Mouse (Mus musculus) small intestine, adult 10 weeks (tissue): ENCODE measurements around the gene Vmn1r217. TPM values are rescaled to one million over a fixed set of nuclear protein-coding genes. Genes with fewer than 3 reads are reported as not detected.

Experiments used
- polyA plus RNA-seq: library from polyadenylated mRNA; stranded (reverse); fragments of 350-450 nt; fragmentation: Illumina TruSeq; extraction: RNeasy Lipid Tissue Mini Kit (QIAGEN cat#74804); gene quantifications from one replicate; pipeline ENCODE4 v1.2.3, GENCODE M21; 2014; ENCODE audit warnings: low replicate concordance

Vmn1r217 gene
- polyA plus RNA-seq = not detected

GRCm38 (mm10) chr13:23118126-23118525 lies at the start of gene Vmn1r217:
TSS of gene Vmn1r217 (minus strand) at chr13:23118226.

GRCm38 (mm10) chr13:23159012-23159411 lies 41.0 kb upstream of the Vmn1r217 start, which contains the start of gene Vmn1r219:
TSS of gene Vmn1r219 (plus strand) at chr13:23159312.

GRCm38 (mm10) chr13:23133099-23133498 lies 15.1 kb upstream of the Vmn1r217 start, which contains the start of gene Vmn1r218:
TSS of gene Vmn1r218 (plus strand) at chr13:23133155.

GRCm38 (mm10) chr13:23067725-23068124 lies 50.3 kb downstream of the Vmn1r217 start, which contains the start of gene Vmn1r215:
TSS of gene Vmn1r215 (plus strand) at chr13:23068025.

Other genes starting within 250 kb of the Vmn1r217 start
- not detected for gene Vmn1r212, start 234.0 kb downstream of the Vmn1r217 start, polyA plus RNA-seq
- not detected for gene Vmn1r213, start 110.6 kb downstream of the Vmn1r217 start, polyA plus RNA-seq
- not detected for gene Vmn1r214, start 87.8 kb downstream of the Vmn1r217 start, polyA plus RNA-seq
- not detected for gene Vmn1r215, start 50.2 kb downstream of the Vmn1r217 start, polyA plus RNA-seq
- gene Vmn1r218, start 14.9 kb upstream of the Vmn1r217 start, polyA plus RNA-seq = not detected
- gene Vmn1r219, start 41.1 kb upstream of the Vmn1r217 start, polyA plus RNA-seq = not detected
- not detected for gene Vmn1r220, start 69.7 kb upstream of the Vmn1r217 start, polyA plus RNA-seq
- gene Vmn1r221, start 95.9 kb upstream of the Vmn1r217 start, polyA plus RNA-seq = not detected
- gene Vmn1r222, start 117.7 kb upstream of the Vmn1r217 start, polyA plus RNA-seq = not detected
- gene Vmn1r223, start 128.9 kb upstream of the Vmn1r217 start, polyA plus RNA-seq = not detected